Mouse (Mus musculus): ENCODE measurements around the gene Cfap54. TPM values are rescaled to one million over a fixed set of nuclear protein-coding genes. Genes with fewer than 3 reads are reported as not detected.

Gene Cfap54
- polyA plus RNA-seq, 1 experiment from 2014 or later: 1.5 TPM

DNA sequence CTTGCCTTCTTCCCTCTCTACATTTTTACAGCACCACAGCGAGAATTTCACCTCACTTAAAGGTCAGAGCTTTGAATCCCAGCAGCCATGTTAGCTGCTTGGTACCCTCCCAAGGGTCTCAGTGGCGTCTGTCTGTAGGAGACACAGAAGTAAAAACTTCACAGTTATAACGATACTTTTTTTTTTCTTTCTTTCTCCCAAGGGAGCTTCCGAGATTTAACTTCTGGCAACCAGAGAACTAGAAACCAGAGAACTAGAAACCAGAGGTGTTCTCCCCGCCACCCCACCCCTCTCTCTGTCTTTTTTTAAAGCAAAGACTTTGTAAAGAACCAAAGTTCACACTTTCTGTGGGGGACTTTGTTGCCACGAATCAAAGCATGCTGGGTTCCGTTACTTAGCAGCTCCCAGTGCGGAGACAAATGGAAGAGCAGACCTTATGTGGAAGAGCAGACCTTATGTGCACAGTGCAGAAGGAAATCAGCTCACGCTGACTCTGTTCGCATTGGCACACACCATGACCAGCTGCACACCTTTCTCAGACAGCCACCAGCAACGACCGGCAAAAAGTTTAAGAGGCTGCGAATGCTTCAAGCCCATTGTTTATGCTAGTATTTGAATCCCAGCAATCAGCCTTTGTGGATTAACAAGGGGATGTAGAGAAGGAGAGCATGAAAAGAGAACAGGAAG, 292.9 kb downstream of the Cfap54 start:
- no peak overlapping the region for H3K4me2 ChIP-seq
- H3K27ac ChIP-seq: no peak overlapping the region
- no peak for ATAC-seq (ENCODE audit: low FRiP score)
- peaks cover 28% of the 10 kb centered on the region for H3K4me1 ChIP-seq
- WGBS: 67% methylated on average over 13 of the region's 13 CpGs
- H3K4me3 ChIP-seq (replicated peaks): no peak overlapping the region
- H3K27me3 ChIP-seq: no peaks in the 10 kb centered on the region
- no peaks in the 10 kb centered on the region for H3K36me3 ChIP-seq (replicated peaks)
- no peaks in the 10 kb centered on the region for H3K9me3 ChIP-seq
- H3K9ac ChIP-seq: no peak overlapping the region

- H3K9ac ChIP-seq: no peak overlapping the region
- 47% methylated on average over 5 of the region's 5 CpGs for WGBS
- no peaks in the 10 kb centered on the region for H3K36me3 ChIP-seq (replicated peaks)
- H3K4me3 ChIP-seq (replicated peaks): no peak overlapping the region
- peaks cover 6% of the 10 kb centered on the region for H3K4me1 ChIP-seq
- no peak for ATAC-seq (ENCODE audit: low FRiP score)
- H3K9me3 ChIP-seq: no peaks in the 10 kb centered on the region
- no peak overlapping the region for H3K27ac ChIP-seq
- no peak overlapping the region for H3K4me2 ChIP-seq
- no peaks in the 10 kb centered on the region for H3K27me3 ChIP-seq
Observed at GRCm38 (mm10) chr10:92782691-92783090, 298.7 kb downstream of the Cfap54 start.

DNA sequence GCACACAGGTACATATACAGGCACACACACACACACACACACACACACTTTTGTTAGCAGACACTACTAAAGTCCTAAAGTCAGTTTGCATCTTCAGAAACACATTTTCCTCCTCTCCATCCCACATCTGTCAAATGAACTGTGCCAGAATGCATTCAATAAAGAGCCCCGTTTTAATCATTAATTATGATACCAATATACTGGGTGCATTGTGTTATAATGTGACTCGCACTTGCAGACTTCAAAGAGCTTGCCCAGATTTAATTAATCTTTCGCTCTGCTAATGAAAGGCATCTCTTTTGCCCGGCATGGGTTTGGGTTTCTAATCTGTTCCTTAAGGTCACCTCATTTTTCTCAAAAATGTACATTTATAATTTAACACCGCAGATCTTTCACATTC, 327.1 kb downstream of the Cfap54 start:
- H3K27ac ChIP-seq: no peak overlapping the region
- WGBS: 80% methylated on average over 5 of the region's 5 CpGs
- H3K36me3 ChIP-seq (replicated peaks): no peaks in the 10 kb centered on the region
- no peak overlapping the region for H3K9ac ChIP-seq
- H3K9me3 ChIP-seq: no peaks in the 10 kb centered on the region
- ATAC-seq (ENCODE audit: low FRiP score): no peak
- H3K4me3 ChIP-seq (replicated peaks): no peak overlapping the region
- no peaks in the 10 kb centered on the region for H3K27me3 ChIP-seq
- no peak overlapping the region for H3K4me2 ChIP-seq
- H3K4me1 ChIP-seq: no peaks in the 10 kb centered on the region

DNA sequence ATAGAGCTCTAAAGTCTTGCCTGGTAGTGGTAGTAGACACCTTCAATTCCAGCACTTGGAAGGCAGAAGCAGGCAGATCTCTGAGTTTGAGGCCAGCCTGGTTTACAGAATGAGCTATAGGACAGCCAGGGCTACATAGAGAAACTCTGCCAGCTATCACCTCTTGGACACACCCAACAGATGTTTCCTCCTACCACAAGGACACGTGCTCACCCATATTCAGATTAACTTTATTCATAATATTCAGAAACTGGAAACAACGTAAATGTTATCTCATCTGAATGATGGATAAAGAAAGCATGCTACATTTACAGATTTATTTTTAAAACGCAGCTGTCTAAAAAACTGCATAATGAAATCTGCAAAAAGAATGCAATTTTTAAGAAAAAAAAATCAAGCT, 351.1 kb downstream of the Cfap54 start:
- Histone ChIP-seq H3K4me2 (no peak overlapping the region), H3K27ac (no peak overlapping the region), H3K36me3 (replicated peaks) (no peaks in the 10 kb centered on the region), H3K9ac (no peak overlapping the region), H3K9me3 (0 out of 2 replicates have a peak, but pooled peaks cover under 1% of the 10 kb centered on the region), H3K27me3 (no peaks in the 10 kb centered on the region), H3K4me3 (replicated peaks) (no peak overlapping the region), H3K4me1 (no peaks in the 10 kb centered on the region)
- 88% methylated on average over 3 of the region's 3 CpGs for WGBS
- ATAC-seq (ENCODE audit: low FRiP score): no peak

GRCm38 (mm10) chr10:92728723-92729122, 352.7 kb downstream of the Cfap54 start:
- ATAC-seq (ENCODE audit: low FRiP score): no peak

More at GRCm38 (mm10) chr10:92728723-92729122, 352.7 kb downstream of the Cfap54 start:
- Histone ChIP-seq H3K9me3 (0 out of 2 replicates have a peak, but pooled peaks cover 3% of the 10 kb centered on the region), H3K36me3 (replicated peaks) (no peaks in the 10 kb centered on the region), H3K4me2 (no peak overlapping the region), H3K27ac (no peak overlapping the region), H3K9ac (no peak overlapping the region), H3K4me1 (no peaks in the 10 kb centered on the region), H3K27me3 (no peaks in the 10 kb centered on the region), H3K4me3 (replicated peaks) (no peak overlapping the region)
- WGBS: 89% methylated on average over 3 of the region's 3 CpGs

Other genes with a start within 250 kb of the Cfap54 start
- gene Cdk17, start 79.3 kb upstream of the Cfap54 start, polyA plus RNA-seq (2016; fragmentation: Nextera tagmentation; extraction: Ambion mirVana): 44.6 and 45.7 TPM in 2 replicates
- gene Elk3, start 229.5 kb upstream of the Cfap54 start, polyA plus RNA-seq (2016; fragmentation: Nextera tagmentation; extraction: Ambion mirVana): 11.5 and 12.6 TPM in 2 replicates

All from forebrain, embryonic 12.5 days (tissue).